Mouse (Mus musculus) small intestine, adult 2 months (tissue): ENCODE measurements around the gene Tmcc2. TPM values are rescaled to one million over a fixed set of nuclear protein-coding genes. Genes with fewer than 3 reads are reported as not detected.

Source experiments
- H3K27ac ChIP-seq: fragments of 200-500 bp; 2 replicates; pipeline ENCODE4 v1.5.1; 2012; ENCODE audit warnings: low read depth, low read length, control low read depth, inconsistent platforms; ENCODE audit not compliant: insufficient read depth
- H3K27me3 ChIP-seq: fragments of 200-500 bp; 2 replicates; pipeline ENCODE4 v1.6.1; 2012; ENCODE audit warnings: mild to moderate bottlenecking, moderate library complexity, low read length, inconsistent platforms; ENCODE audit not compliant: control insufficient read depth, insufficient read depth
- H3K36me3 ChIP-seq: fragments of 200-500 bp; 2 replicates; pipeline ENCODE4 v1.6.1; 2012; ENCODE audit warnings: mild to moderate bottlenecking, low read length, control low read depth, inconsistent platforms; ENCODE audit not compliant: control insufficient read depth, insufficient read depth
- H3K4me1 ChIP-seq: fragments of 200-500 bp; 2 replicates; pipeline ENCODE4 v1.6.1; 2012; ENCODE audit warnings: low read length, inconsistent platforms, mixed read lengths; ENCODE audit not compliant: control insufficient read depth, insufficient read depth, insufficient read length
- H3K4me3 ChIP-seq: fragments of 200-500 bp; 2 replicates; pipeline ENCODE4 v1.5.1; 2012; ENCODE audit warnings: low read depth, mild to moderate bottlenecking, control low read depth, inconsistent platforms, low read length, moderate library complexity
- CTCF ChIP-seq: fragments of 200-500 bp; IDR thresholded peaks from 2 replicates; pipeline ENCODE4 v1.5.1; 2012; ENCODE audit warnings: low read depth, mild to moderate bottlenecking, control low read depth, inconsistent platforms, low read length, moderate library complexity, mixed read lengths; ENCODE audit not compliant: insufficient replicate concordance, insufficient read length; ENCODE audit errors: extremely low read depth
- POLR2A ChIP-seq: fragments of 200-500 bp; IDR thresholded peaks from 2 replicates; pipeline ENCODE4 v1.6.1; 2012; ENCODE audit warnings: low read depth, mild to moderate bottlenecking, control low read depth, inconsistent platforms, low read length, moderate library complexity
- WGBS: fragments of 180-500 bp; shearing (Covaris S2); methylation state at CpG from one replicate; pipeline ENCODE4 v1.1.7; 2018; 5-methylcytosine and 5-hydroxymethylcytosine counted together
- polyA plus RNA-seq: library from polyadenylated mRNA; depleted of rRNA; stranded (reverse); fragments of >200 nt; gene quantifications from 2 replicates; pipeline ENCODE4 v1.2.3, GENCODE M21; 2012

Gene Tmcc2
- polyA plus RNA-seq, 1 experiment: 3.8 TPM

GRCm38 (mm10) chr1:132329656-132330055, 61.4 kb downstream of the Tmcc2 start:
- WGBS: 70% methylated on average over 7 of the region's 7 CpGs
- TF ChIP-seq POLR2A (no peak), CTCF (no peak)

DNA sequence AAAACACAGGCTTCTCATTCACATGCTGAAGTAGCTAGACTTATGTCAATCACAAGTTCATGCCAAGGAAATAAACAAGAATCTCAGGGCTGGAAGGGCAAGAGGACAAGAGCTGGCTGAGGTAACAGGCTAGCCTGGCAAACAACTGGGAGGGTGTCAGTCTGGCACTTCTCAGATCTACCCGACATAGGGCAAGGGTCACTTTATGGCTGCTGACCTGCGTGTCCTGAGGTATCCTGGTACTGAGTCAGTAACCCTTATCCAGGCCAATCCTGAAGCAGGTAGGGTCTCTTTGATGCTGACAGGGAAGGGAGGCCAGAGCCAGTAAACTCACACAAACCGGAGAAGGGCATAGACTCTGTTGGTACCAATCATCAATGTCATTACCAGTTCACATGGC, 62.5 kb downstream of the Tmcc2 start:
- H3K27me3 ChIP-seq: no peaks in the 10 kb centered on the region
- H3K4me1 ChIP-seq: peaks cover 47% of the 10 kb centered on the region
- H3K27ac ChIP-seq: peak overlapping the region; percentile 85
- TF ChIP-seq POLR2A: no peak
- no peak for TF ChIP-seq CTCF
- peaks cover 82% of the 10 kb centered on the region for H3K36me3 ChIP-seq
- 18% methylated on average over 3 of the region's 3 CpGs for WGBS
- no peak overlapping the region for H3K4me3 ChIP-seq

More at GRCm38 (mm10) chr1:132329656-132330055, 61.4 kb downstream of the Tmcc2 start:
- Histone ChIP-seq H3K4me3 (no peak overlapping the region), H3K36me3 (peaks cover 80% of the 10 kb centered on the region), H3K4me1 (peaks cover 51% of the 10 kb centered on the region), H3K27ac (peak overlapping the region; percentile 64), H3K27me3 (no peaks in the 10 kb centered on the region)

DNA sequence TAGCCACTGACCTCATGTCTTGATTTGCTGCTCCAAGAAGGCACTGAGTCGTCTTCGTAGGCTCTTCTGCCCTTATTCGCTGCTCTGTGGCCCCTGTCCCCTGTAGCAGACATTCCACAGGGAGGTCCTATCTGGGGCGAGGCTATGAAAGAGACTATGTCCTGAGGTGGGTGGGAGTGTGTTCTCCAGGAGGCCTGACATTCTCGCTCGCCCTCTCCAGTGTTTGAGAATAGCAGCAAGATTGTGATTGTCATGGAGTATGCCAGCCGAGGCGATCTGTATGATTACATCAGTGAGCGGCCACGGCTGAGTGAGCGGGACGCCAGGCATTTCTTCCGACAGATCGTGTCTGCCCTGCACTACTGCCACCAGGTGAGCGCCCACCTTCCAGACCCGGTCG, 63.6 kb downstream of the Tmcc2 start:
- H3K27ac ChIP-seq: peak overlapping the region; percentile 85
- no peak overlapping the region for H3K4me3 ChIP-seq
- 77% methylated on average over 17 of the region's 17 CpGs for WGBS
- TF ChIP-seq CTCF (no peak), POLR2A (no peak)
- peaks cover 79% of the 10 kb centered on the region for H3K36me3 ChIP-seq
- H3K27me3 ChIP-seq: no peaks in the 10 kb centered on the region
- H3K4me1 ChIP-seq: peaks cover 49% of the 10 kb centered on the region

DNA sequence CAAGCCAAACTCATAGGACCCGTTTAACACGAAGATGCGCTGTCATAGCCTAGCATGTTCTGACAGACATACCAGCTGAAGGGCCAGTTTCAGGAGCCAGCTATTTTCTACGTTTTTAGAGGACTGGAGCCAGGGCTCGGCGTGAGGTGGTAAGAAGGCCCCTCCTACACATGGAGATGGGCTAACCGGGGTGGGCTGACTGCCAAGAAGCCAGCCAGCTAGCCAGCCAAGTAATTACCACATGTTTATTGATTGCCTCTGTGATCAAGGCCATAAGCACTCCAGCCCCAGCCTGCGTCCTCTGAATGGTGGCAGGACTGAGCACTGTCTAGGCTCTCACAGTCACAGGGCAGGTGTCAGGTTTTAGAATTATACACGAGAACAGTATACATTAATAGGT, 64.3 kb downstream of the Tmcc2 start:
- no peak for TF ChIP-seq CTCF
- no peak for TF ChIP-seq POLR2A
- no peak overlapping the region for H3K4me3 ChIP-seq
- 19% methylated on average over 9 of the region's 9 CpGs for WGBS
- H3K27ac ChIP-seq: peak overlapping the region; percentile 85
- peaks cover 53% of the 10 kb centered on the region for H3K4me1 ChIP-seq
- no peaks in the 10 kb centered on the region for H3K27me3 ChIP-seq
- peaks cover 76% of the 10 kb centered on the region for H3K36me3 ChIP-seq

DNA sequence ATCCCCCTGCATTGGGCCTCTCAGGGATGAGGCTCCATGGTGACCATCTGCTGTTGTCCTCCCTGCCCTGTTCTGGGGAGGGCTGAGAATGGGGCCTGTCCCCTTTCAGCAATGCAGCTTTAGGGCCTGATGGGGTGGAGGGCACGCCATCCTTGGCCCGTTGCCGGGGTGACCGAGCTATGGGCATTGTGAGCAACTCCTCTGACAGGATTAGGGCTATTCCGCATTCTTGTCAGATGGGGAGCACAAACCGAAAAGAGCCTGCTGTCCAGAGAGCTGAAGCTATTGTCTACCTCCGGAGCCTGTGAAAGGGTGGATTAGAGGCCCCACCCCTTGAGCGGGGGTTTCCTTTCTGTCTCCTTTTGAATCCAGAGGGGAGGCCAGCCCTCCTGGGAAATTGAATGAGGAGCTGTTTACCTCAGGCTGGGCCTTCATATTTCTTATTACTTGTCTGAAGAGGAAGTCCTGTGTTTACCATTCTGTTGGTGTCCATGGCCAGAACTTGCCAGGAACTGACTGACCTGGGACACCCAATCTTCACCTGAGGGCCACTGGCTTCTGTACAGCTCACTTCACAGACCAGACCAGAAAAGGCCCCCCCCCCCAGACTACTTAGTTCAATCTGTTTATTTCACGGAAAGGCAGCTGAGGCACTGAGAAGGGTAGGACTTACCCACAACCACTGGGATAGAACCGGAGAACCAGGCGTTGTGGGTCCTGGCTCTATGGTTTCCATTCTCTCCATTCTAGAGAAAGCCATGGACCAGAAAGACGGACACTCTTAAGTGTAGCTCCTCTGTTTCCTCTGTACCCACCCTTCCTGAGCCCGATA, 68.2 kb downstream of the Tmcc2 start:
- TF ChIP-seq POLR2A (0 out of 2 replicates have a peak, but pooled peaks have one; percentile 17), CTCF (no peak)
- Histone ChIP-seq H3K4me1 (peaks cover 55% of the 10 kb centered on the region), H3K27me3 (no peaks in the 10 kb centered on the region), H3K27ac (peak overlapping the region; percentile 70), H3K36me3 (peaks cover 64% of the 10 kb centered on the region), H3K4me3 (peak overlapping the region; percentile 17)
- WGBS: 63% methylated on average over 13 of the region's 13 CpGs

GRCm38 (mm10) chr1:132321821-132322580, 69.1 kb downstream of the Tmcc2 start:
- Histone ChIP-seq H3K36me3 (peaks cover 54% of the 10 kb centered on the region), H3K27ac (peak overlapping the region; percentile 87), H3K4me3 (peak overlapping the region; percentile 17; the same call in 1 of the 2 replicates), H3K4me1 (peaks cover 46% of the 10 kb centered on the region), H3K27me3 (no peaks in the 10 kb centered on the region)
- WGBS: 51% methylated on average over 7 of the region's 7 CpGs
- TF ChIP-seq CTCF: no peak
- no peak for TF ChIP-seq POLR2A

DNA sequence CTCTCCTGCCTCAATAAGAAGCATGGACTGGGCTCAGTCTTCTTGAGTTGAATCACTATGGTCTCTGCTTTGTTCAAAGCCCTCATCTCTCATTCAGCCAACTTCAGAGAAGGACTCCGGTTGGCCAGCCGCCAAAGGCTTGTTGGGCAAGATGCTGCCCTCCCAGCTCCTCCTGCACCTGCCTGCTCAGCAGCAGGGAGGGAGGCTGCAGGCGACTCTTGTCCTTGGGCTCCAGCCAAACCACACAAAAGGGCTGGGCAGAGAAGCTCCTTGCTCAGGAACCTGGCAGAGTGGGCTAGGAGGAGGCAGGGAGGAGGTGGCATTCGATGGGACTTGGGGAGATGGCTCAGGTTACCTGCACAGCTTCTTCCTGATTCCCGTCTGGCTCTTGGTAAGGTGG, 71.8 kb downstream of the Tmcc2 start:
- 0 out of 2 replicates have a peak, but pooled peaks have one; percentile 37 for TF ChIP-seq POLR2A
- TF ChIP-seq CTCF: no peak
- WGBS: 18% methylated on average over 5 of the region's 5 CpGs
- H3K27me3 ChIP-seq: no peaks in the 10 kb centered on the region

More for the DNA sequence above, 71.8 kb downstream of the Tmcc2 start:
- peak overlapping the region; percentile 48 for H3K4me3 ChIP-seq
- peaks cover 29% of the 10 kb centered on the region for H3K36me3 ChIP-seq
- peak overlapping the region; percentile 89 for H3K27ac ChIP-seq
- H3K4me1 ChIP-seq: peaks cover 38% of the 10 kb centered on the region
